Mouse (Mus musculus) heart, postnatal 25 days (tissue): ENCODE data around the gene Samm50. TPM values are rescaled to one million over a fixed set of nuclear protein-coding genes. Genes with fewer than 3 reads are reported as not detected.

Experiments
- DNase-seq: peaks from one replicate; pipeline ENCODE4 v3.0.0; 2022; ENCODE audit warnings: low spot score
- intact Hi-C: fragments of 180-260 bp; cut with DNase I; formaldehyde crosslinking; loops from one replicate; pipeline ENCODE4 v1.15.1; 2025
- microRNA-seq: library from miRNA; unstranded; fragments of <30 nt; microRNA quantifications from one replicate; pipeline ENCODE4 v1.2.0, GENCODE M21; 2022
- total RNA-seq, 2 experiments: library from RNA; stranded (reverse); gene quantifications; 2 replicates each; pipeline ENCODE4 v1.2.3; 2021

The Samm50 gene
- total RNA-seq, 2 experiments from 2014 or later = 264 to 267 TPM

DNA sequence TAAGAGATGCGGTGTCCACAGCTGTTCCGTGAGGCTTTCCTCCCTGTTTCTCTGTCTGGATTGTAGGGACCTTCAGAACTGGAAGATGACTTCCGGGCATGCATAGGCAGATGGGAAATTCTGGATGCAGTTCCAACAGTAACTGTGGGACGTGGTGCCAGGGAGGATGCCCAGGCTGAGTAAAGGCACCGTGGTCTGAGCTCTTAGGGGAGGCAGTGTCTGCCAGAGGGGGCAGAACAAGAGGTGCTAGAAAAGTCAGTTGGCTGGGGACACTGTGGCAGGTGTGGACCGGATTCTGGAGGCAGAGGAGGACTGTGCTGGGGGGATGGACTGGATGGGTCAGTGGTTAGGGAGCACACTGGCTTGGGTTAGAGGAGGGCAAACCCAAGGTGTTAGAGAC lies 70.6 kb downstream of the Samm50 start:
- DNase-seq = no peak
- intact Hi-C loops = no loop called here

GRCm38 (mm10) chr15:84263573-84263972 lies 71.5 kb downstream of the Samm50 start:
- intact Hi-C loops = no loop called here
- no peak for DNase-seq

- intact Hi-C loops = no loop called here
- no peak for DNase-seq
These were observed 73.1 kb downstream of the Samm50 start for GRCm38 (mm10) chr15:84265141-84265540.

DNA sequence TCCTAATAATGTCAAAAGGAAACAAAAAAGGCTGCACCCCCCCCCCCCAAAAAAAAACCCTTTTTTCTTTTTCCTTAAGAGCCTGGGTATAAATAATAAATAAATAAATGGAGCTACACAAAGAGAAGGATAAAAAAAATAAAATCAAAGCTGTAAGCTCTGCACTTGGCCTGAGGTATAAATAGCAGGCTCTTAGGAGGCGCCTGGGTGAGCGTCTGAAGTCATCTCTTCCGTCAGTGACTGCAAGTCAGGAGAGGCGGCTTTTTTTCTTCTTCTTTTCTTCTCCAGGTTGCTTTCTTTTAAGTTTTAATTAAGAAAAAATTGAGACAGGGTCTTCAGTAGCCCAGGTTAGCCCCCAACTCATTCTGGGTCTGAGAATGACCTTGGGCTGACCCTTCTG lies 74.2 kb downstream of the Samm50 start:
- no peak for DNase-seq
- intact Hi-C loops = no loop called here

Small RNA genes lying within 50 kb of the gene (microRNA-seq; reads per million reads assigned to microRNA genes)
- gene Mir6392 = 0.83 reads per million

Other genes starting within 250 kb of the Samm50 start
- not detected for gene Efcab6, start 126.9 kb upstream of the Samm50 start, total RNA-seq
- not detected for gene Sult4a1, start 86.5 kb upstream of the Samm50 start, total RNA-seq
- not detected for gene Pnpla5, start 69.1 kb upstream of the Samm50 start, total RNA-seq
- 1 to 10 TPM; 4.2 to 6.4 TPM for gene Pnpla3, start 24.4 kb upstream of the Samm50 start, total RNA-seq
- gene Parvb, start 39.8 kb downstream of the Samm50 start, total RNA-seq = 100 to 1,000 TPM; 147 to 154 TPM
- gene Parvg, start 131.8 kb downstream of the Samm50 start, total RNA-seq = 1 to 10 TPM; 1.3 to 1.4 TPM